Mouse (Mus musculus): ENCODE results near the gene Lca5l.

GRCm38 (mm10) chr16:96151551-96151950, 40.5 kb downstream of the Lca5l start:
- peak; percentile 95 for TF ChIP-seq CTCF (IDR thresholded peaks at IDR 0.05; ENCODE audit: low read depth)
- no peak for TF ChIP-seq EP300 (IDR thresholded peaks at IDR 0.05; ENCODE audit: low read depth)

All from liver, embryonic 14.5 days (tissue).